Mouse (Mus musculus) stomach, postnatal 0 days (tissue): Measurements from ENCODE around the gene Atp5d.

Experiments used
- CTCF ChIP-seq: IDR thresholded peaks from 2 replicates; pipeline ENCODE4 v1.5.1; 2016; ENCODE audit warnings: antibody characterized with exemption, low read depth, mild to moderate bottlenecking, moderate library complexity
- EP300 ChIP-seq: optimal IDR thresholded peaks from 2 replicates; pipeline ENCODE3; 2016; ENCODE audit warnings: antibody characterized with exemption

DNA sequence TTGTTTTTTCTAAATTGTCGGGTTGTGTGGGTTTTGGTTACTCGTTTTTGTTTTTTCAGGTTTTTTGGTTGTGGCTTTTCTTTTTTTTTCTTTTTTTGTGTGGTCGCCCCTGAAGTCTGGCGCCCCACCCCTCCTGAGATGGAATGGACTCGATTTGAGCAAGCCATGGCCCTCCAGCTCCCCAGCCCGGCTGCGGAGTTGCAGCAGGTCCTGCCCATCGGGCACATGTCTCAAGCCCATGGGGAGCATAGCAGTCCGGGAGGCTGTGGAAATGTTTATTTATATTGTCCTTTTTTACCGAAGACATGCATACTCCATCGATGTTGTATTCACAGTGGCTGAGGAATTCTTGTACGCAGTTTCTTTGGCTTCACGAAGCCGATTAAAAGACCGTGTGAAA lies 32.8 kb downstream of the Atp5d start:
- TF ChIP-seq CTCF (no peak), EP300 (no peak)
